Mouse (Mus musculus) bone marrow macrophage, adult 2 months (primary cell): ENCODE data around the gene Defa31. TPM values are rescaled to one million over a fixed set of nuclear protein-coding genes. Genes with fewer than 3 reads are reported as not detected.
"Not testable (repeated sequence)": the region's sequence is repeated elsewhere in the genome, so short reads cannot be mapped to it uniquely, and the experiment has no call there.

Source experiments
- H3K27ac ChIP-seq: 2 replicates; pipeline ENCODE4 v1.5.1; 2012; ENCODE audit warnings: low read depth, low read length; ENCODE audit not compliant: insufficient read depth
- H3K4me1 ChIP-seq: 2 replicates; pipeline ENCODE4 v1.6.1; 2012; ENCODE audit warnings: low read length; ENCODE audit not compliant: control insufficient read depth, insufficient read depth
- H3K4me3 ChIP-seq: 2 replicates; pipeline ENCODE4 v1.5.1; 2012; ENCODE audit warnings: mild to moderate bottlenecking, low read length, moderate library complexity; ENCODE audit not compliant: insufficient read depth
- polyA plus RNA-seq: library from polyadenylated mRNA; stranded (reverse); fragments of >200 nt; gene quantifications from 2 replicates; pipeline ENCODE4 v1.2.4, GENCODE M21; 2012; ENCODE audit not compliant: missing spikeins, insufficient read depth, insufficient read length

Gene Defa31
- not detected in 2 replicates for polyA plus RNA-seq

DNA sequence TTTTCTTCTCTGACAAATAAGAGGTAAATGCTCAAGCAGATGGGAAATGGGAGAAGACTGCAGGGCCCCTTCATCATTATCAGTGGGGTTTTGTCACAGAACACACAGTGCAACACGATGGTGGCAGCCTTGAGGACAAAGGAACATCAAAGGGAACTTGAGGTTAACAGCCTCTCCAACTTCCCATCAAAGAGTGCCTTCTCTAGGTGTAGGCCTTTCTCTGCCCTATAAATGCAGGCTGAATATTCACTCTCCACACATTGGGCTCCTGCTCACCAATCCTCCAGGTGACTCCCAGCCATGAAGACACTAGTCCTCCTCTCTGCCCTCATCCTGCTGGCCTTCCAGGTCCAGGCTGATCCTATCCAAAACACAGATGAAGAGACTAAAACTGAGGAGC is at the start of gene Defa31:
Gene Defa31 (plus strand): TSS at position 301 of the 400 bp plus-strand sequence.
- not testable (repeated sequence) for H3K27ac ChIP-seq

DNA sequence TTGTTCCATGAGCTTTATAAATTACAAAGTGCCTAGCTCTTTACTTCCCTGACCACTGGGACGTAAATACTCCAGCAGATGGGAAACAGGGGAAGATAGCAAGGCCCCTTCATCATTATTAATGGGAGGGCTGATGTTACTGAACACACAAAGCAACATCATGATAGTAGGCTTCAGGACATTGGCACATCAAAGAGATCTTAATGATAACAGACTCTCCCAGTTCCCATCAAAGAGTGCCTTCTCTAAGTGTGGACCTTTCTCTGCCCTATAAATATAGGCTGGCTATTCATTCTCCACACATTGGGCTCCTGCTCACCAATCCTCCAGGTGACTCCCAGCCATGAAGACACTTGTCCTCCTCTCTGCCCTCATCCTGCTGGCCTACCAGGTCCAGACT is 29.4 kb upstream of the Defa31 start, which contains the start of gene Defa22:
Gene Defa22 (plus strand): TSS at position 301 of the 400 bp plus-strand sequence.
- H3K4me1 ChIP-seq, H3K27ac ChIP-seq, H3K4me3 ChIP-seq: not testable (repeated sequence)

More for the DNA sequence above, at the start of gene Defa31:
- not testable (repeated sequence) for H3K4me3 ChIP-seq, H3K4me1 ChIP-seq

DNA sequence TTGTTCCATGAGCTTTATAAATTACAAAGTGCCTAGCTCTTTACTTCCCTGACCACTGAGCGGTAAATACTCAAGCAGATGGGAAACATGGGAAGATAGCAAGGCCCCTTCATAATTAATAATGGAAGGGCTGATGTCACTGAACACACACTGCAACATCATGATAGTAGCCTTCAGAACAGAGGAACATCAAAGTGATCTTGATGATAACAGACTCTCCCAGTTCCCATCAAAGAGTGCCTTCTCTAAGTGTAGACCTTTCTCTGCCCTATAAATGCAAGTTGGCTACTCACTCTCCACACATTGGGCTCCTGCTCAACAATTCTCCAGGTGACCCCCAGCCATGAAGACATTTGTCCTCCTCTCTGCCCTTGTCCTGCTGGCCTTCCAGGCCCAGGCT is 9.8 kb downstream of the Defa31 start, which contains the start of gene Gm15293:
Gene Gm15293 (plus strand): TSS at position 301 of the 400 bp plus-strand sequence.
- not testable (repeated sequence) for H3K27ac ChIP-seq

More for the DNA sequence above, 9.8 kb downstream of the Defa31 start, which contains the start of gene Gm15293:
- H3K4me3 ChIP-seq, H3K4me1 ChIP-seq: not testable (repeated sequence)

Other genes starting within 250 kb of the Defa31 start
- not detected in 2 replicates for gene AY761185, start 246.9 kb upstream of the Defa31 start, polyA plus RNA-seq
- gene Defa21, start 166.1 kb upstream of the Defa31 start, polyA plus RNA-seq = not detected in 2 replicates
- not detected in 2 replicates for gene Defa23, start 136.6 kb upstream of the Defa31 start, polyA plus RNA-seq
- gene Defa35, start 126.6 kb upstream of the Defa31 start, polyA plus RNA-seq = not detected in 2 replicates
- gene Defa25, start 107.2 kb upstream of the Defa31 start, polyA plus RNA-seq = not detected in 2 replicates
- not detected in 2 replicates for gene Gm14851, start 95.6 kb upstream of the Defa31 start, polyA plus RNA-seq
- not detected in 2 replicates for gene Defa30, start 57.0 kb upstream of the Defa31 start, polyA plus RNA-seq
- not detected in 2 replicates for gene Defa22, start 29.3 kb upstream of the Defa31 start, polyA plus RNA-seq
- gene Gm15293, start 9.9 kb downstream of the Defa31 start, polyA plus RNA-seq = not detected in 2 replicates
- gene Gm15292, start 58.1 kb downstream of the Defa31 start, polyA plus RNA-seq = not detected in 2 replicates
- not detected in 2 replicates for gene Defa27, start 123.9 kb downstream of the Defa31 start, polyA plus RNA-seq
- not detected in 2 replicates for gene Defa29, start 135.4 kb downstream of the Defa31 start, polyA plus RNA-seq
- not detected in 2 replicates for gene Defa2, start 186.9 kb downstream of the Defa31 start, polyA plus RNA-seq
- not detected in 2 replicates for gene Defa33, start 200.2 kb downstream of the Defa31 start, polyA plus RNA-seq
- not detected in 2 replicates for gene Defa36, start 235.8 kb downstream of the Defa31 start, polyA plus RNA-seq